Mouse (Mus musculus): ENCODE data around the gene Col26a1.

- TF ChIP-seq GATA1 (IDR thresholded peaks at IDR 0.05; ENCODE audit: low read length) (no peak), TAL1 (IDR thresholded peaks at IDR 0.05; ENCODE audit: low read length) (no peak)
Measured at GRCm38 (mm10) chr5:136708116-136708515, 174.9 kb downstream of the Col26a1 start.
